Mouse (Mus musculus) intestine, embryonic 16.5 days (tissue): ENCODE data around the gene Zdhhc11. TPM values are rescaled to one million over a fixed set of nuclear protein-coding genes. Genes with fewer than 3 reads are reported as not detected.
"Not testable (repeated sequence)": the region's sequence is repeated elsewhere in the genome, so short reads cannot be mapped to it uniquely, and the experiment has no call there.

ENCODE experiments used
- ATAC-seq: fragments of 200-750 bp; cut with Nextera tagmentation; 2 replicates; pipeline ENCODE4 v1.8.0; 2017; ENCODE audit warnings: moderate TSS enrichment, moderate library complexity
- H3K27ac ChIP-seq: fragments of 300-500 bp; sonication (generic); 2 replicates; pipeline ENCODE4 v1.5.1; 2014; ENCODE audit warnings: mild to moderate bottlenecking, low read length
- H3K27me3 ChIP-seq: fragments of 300-500 bp; sonication (generic); replicated peaks from 2 replicates; pipeline ENCODE4 v1.6.1; 2014; ENCODE audit warnings: low read length, control low read depth, mixed read lengths; ENCODE audit not compliant: control insufficient read depth, insufficient read depth
- H3K36me3 ChIP-seq: fragments of 300-500 bp; sonication (generic); 2 replicates; pipeline ENCODE4 v1.6.1; 2014; ENCODE audit warnings: low read length, control low read depth; ENCODE audit not compliant: control insufficient read depth, insufficient read depth
- H3K4me1 ChIP-seq: fragments of 300-500 bp; sonication (generic); 2 replicates; pipeline ENCODE4 v1.6.1; 2014; ENCODE audit warnings: low read length, control low read depth, mixed read lengths; ENCODE audit not compliant: control insufficient read depth, insufficient read depth
- H3K4me2 ChIP-seq: fragments of 300-500 bp; sonication (generic); 2 replicates; pipeline ENCODE4 v1.6.1; 2014; ENCODE audit warnings: low read depth, low read length, control low read depth
- H3K4me3 ChIP-seq: fragments of 300-500 bp; sonication (generic); 2 replicates; pipeline ENCODE4 v1.5.1; 2014; ENCODE audit warnings: mild to moderate bottlenecking, low read length
- H3K9ac ChIP-seq: fragments of 300-500 bp; sonication (generic); 2 replicates; pipeline ENCODE4 v1.6.1; 2014; ENCODE audit warnings: low read depth, low read length
- H3K9me3 ChIP-seq: fragments of 300-500 bp; sonication (generic); 2 replicates; pipeline ENCODE4 v1.6.1; 2016; ENCODE audit warnings: low read length, control low read depth; ENCODE audit not compliant: control insufficient read depth
- WGBS: fragments of 180-500 bp; shearing (Covaris S2); extraction: QIAGEN DNeasy Blood & Tissue Kit; methylation state at CpG from one replicate; pipeline ENCODE4 v1.1.7; 2014; 5-methylcytosine and 5-hydroxymethylcytosine counted together
- polyA plus RNA-seq: library from polyadenylated mRNA; unstranded; fragments of >200 nt; fragmentation: Nextera tagmentation; extraction: Ambion mirVana; gene quantifications from 2 replicates; pipeline ENCODE4 v1.2.1, GENCODE M21; 2015

Gene Zdhhc11
- polyA plus RNA-seq, 1 experiment from 2014 or later = not detected

GRCm38 (mm10) chr13:73996456-73996855 is 32.8 kb downstream of the Zdhhc11 start:
- Histone ChIP-seq H3K4me1 (no peaks in the 10 kb centered on the region), H3K9ac (no peak overlapping the region), H3K36me3 (no peaks in the 10 kb centered on the region), H3K9me3 (no peaks in the 10 kb centered on the region), H3K27me3 (no peaks in the 10 kb centered on the region; the same call in 1 of the 2 replicates), H3K4me2 (no peak overlapping the region), H3K27ac (no peak overlapping the region), H3K4me3 (no peak overlapping the region)
- no peak for ATAC-seq
- 88% methylated on average over 4 of the region's 4 CpGs for WGBS

- Histone ChIP-seq H3K4me1 (no peaks in the 10 kb centered on the region), H3K27ac (no peak overlapping the region), H3K4me2 (no peak overlapping the region), H3K36me3 (no peaks in the 10 kb centered on the region), H3K27me3 (no peaks in the 10 kb centered on the region; the same call in 1 of the 2 replicates), H3K4me3 (no peak overlapping the region), H3K9ac (no peak overlapping the region), H3K9me3 (no peaks in the 10 kb centered on the region)
- no peak for ATAC-seq
These were observed 36.9 kb downstream of the Zdhhc11 start for GRCm38 (mm10) chr13:74000519-74000918.

- Histone ChIP-seq H3K27me3 (no peaks in the 10 kb centered on the region; the same call in 1 of the 2 replicates), H3K36me3 (no peaks in the 10 kb centered on the region), H3K27ac (no peak overlapping the region), H3K4me1 (no peaks in the 10 kb centered on the region), H3K4me3 (no peak overlapping the region), H3K4me2 (no peak overlapping the region), H3K9ac (no peak overlapping the region), H3K9me3 (no peaks in the 10 kb centered on the region)
- ATAC-seq = no peak
- WGBS = 86% methylated on average over 6 of the region's 6 CpGs
These were observed 37.3 kb downstream of the Zdhhc11 start for GRCm38 (mm10) chr13:74000961-74001360.

- no peak overlapping the region for H3K4me3 ChIP-seq
- no peaks in the 10 kb centered on the region; the same call in 1 of the 2 replicates for H3K27me3 ChIP-seq
- no peak overlapping the region for H3K27ac ChIP-seq
- H3K36me3 ChIP-seq = no peaks in the 10 kb centered on the region
- no peaks in the 10 kb centered on the region for H3K4me1 ChIP-seq
- H3K9me3 ChIP-seq = no peaks in the 10 kb centered on the region
- no peak for ATAC-seq
- no peak overlapping the region for H3K9ac ChIP-seq
- WGBS = 57% methylated on average over 4 of the region's 4 CpGs
- no peak overlapping the region for H3K4me2 ChIP-seq
These were observed 37.8 kb downstream of the Zdhhc11 start for GRCm38 (mm10) chr13:74001492-74001891.

GRCm38 (mm10) chr13:74006881-74007280 is 43.2 kb downstream of the Zdhhc11 start:
- not testable (repeated sequence) for H3K9me3 ChIP-seq, H3K4me3 ChIP-seq, ATAC-seq, H3K27ac ChIP-seq, H3K4me1 ChIP-seq, H3K9ac ChIP-seq, H3K4me2 ChIP-seq, H3K36me3 ChIP-seq
- peaks cover 16% of the 10 kb centered on the region for H3K27me3 ChIP-seq
- WGBS = 83% methylated on average over 4 of the region's 4 CpGs

GRCm38 (mm10) chr13:74008216-74008615 is 44.6 kb downstream of the Zdhhc11 start:
- ATAC-seq, H3K27ac ChIP-seq, H3K36me3 ChIP-seq, H3K9me3 ChIP-seq, H3K4me1 ChIP-seq, H3K9ac ChIP-seq, H3K4me2 ChIP-seq, H3K4me3 ChIP-seq: not testable (repeated sequence)
- peaks cover 16% of the 10 kb centered on the region for H3K27me3 ChIP-seq
- 85% methylated on average over 2 of the region's 2 CpGs for WGBS

GRCm38 (mm10) chr13:74008948-74009718 is 45.5 kb downstream of the Zdhhc11 start, which contains the start of gene Tppp:
Tppp (plus strand) TSS chr13:74009407.
- H3K36me3 ChIP-seq = no peaks in the 10 kb centered on the region
- H3K27me3 ChIP-seq = peaks cover 16% of the 10 kb centered on the region
- under 1% methylated on average over 55 of the region's 56 CpGs for WGBS
- H3K4me3 ChIP-seq = peak within 1 kb of the TSS; percentile 61
- peak; percentile 99 for ATAC-seq
- no peaks in the 10 kb centered on the region for H3K9me3 ChIP-seq
- H3K9ac ChIP-seq = peak within 1 kb of the TSS; percentile 72
- H3K27ac ChIP-seq = no peak within 1 kb of the TSS; the same call in 1 of the 2 replicates
- peak within 1 kb of the TSS; percentile 100 for H3K4me2 ChIP-seq
- H3K4me1 ChIP-seq = peaks cover 9% of the 10 kb centered on the region

- under 1% methylated on average over 55 of the region's 55 CpGs for WGBS
- ATAC-seq = peak; percentile 29
- peaks cover 9% of the 10 kb centered on the region for H3K4me1 ChIP-seq
These were observed 46.4 kb downstream of the Zdhhc11 start for GRCm38 (mm10) chr13:74009791-74010614.

GRCm38 (mm10) chr13:74010678-74011077 is 47.0 kb downstream of the Zdhhc11 start:
- Histone ChIP-seq H3K4me2 (peak overlapping the region; percentile 100), H3K9ac (peak overlapping the region; percentile 72; the same call in 1 of the 2 replicates), H3K36me3 (no peaks in the 10 kb centered on the region), H3K27ac (no peak overlapping the region), H3K4me1 (peaks cover 9% of the 10 kb centered on the region), H3K9me3 (no peaks in the 10 kb centered on the region), H3K4me3 (peak overlapping the region; percentile 61), H3K27me3 (peaks cover 16% of the 10 kb centered on the region)
- WGBS = 13% methylated on average over 3 of the region's 3 CpGs
- ATAC-seq = no peak

More at GRCm38 (mm10) chr13:74009791-74010614, 46.4 kb downstream of the Zdhhc11 start:
- no peaks in the 10 kb centered on the region for H3K36me3 ChIP-seq
- H3K4me2 ChIP-seq = peak overlapping the region; percentile 100
- peak overlapping the region; percentile 72 for H3K9ac ChIP-seq
- no peak overlapping the region; the same call in 1 of the 2 replicates for H3K27ac ChIP-seq
- peak overlapping the region; percentile 61 for H3K4me3 ChIP-seq
- peaks cover 16% of the 10 kb centered on the region for H3K27me3 ChIP-seq
- no peaks in the 10 kb centered on the region for H3K9me3 ChIP-seq
